Mouse (Mus musculus): ENCODE results near the gene Ankrd17. TPM values are rescaled to one million over a fixed set of nuclear protein-coding genes. Genes with fewer than 3 reads are reported as not detected.

The Ankrd17 gene
- total and polyA plus RNA-seq, 3 experiments, result 34.6 to 67.3 (median 35.0) TPM

DNA sequence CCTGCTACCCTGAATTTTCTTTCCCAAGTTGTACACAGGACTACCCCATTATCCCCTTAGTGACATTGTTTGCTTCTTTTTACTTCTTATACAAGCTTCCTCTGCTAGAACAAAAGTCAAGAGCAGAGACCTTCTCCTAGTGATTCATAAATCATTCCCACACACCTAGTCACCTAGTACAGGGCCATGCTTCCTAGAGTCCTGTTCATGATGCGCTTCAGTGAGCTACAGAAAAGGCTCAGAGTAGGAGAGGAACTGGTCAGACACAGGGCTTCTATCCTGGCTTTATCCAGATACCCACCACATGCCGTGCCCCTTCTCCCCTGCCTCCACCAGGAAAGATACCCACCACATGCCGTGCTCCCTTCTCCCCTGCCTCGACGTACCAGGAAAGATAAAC lies 187.3 kb downstream of the Ankrd17 start:
- TF ChIP-seq TCF12 (IDR thresholded peaks at IDR 0.05; ENCODE audit: low read depth, low read length), result no peak
- no peak for TF ChIP-seq POLR2A (IDR thresholded peaks at IDR 0.05; ENCODE audit: control insufficient read depth in 1 of 2, insufficient read depth in 1 of 2, low read depth in 1 of 2, low read length in 2 of 2, poor library complexity in 1 of 2)
- TF ChIP-seq CHD1 (IDR thresholded peaks at IDR 0.05; ENCODE audit: low read depth, low read length), result no peak
- no peak for TF ChIP-seq NELFE (IDR thresholded peaks at IDR 0.05; ENCODE audit: low read depth, low read length)
- no peak for TF ChIP-seq MYB (IDR thresholded peaks at IDR 0.05; ENCODE audit: low read depth, low read length)
- no peak for TF ChIP-seq ZC3H11A (IDR thresholded peaks at IDR 0.05; ENCODE audit: low read depth, low read length)
- TF ChIP-seq TBP (IDR thresholded peaks at IDR 0.05; ENCODE audit: low read depth, low read length), result no peak
- TF ChIP-seq NRF1 (IDR thresholded peaks at IDR 0.05; ENCODE audit: insufficient read depth, low read depth, low read length, poor library complexity, severe bottlenecking), result no peak
- no peak for TF ChIP-seq RAD21 (IDR thresholded peaks at IDR 0.05; ENCODE audit: low read depth, low read length)
- TF ChIP-seq ZNF384 (IDR thresholded peaks at IDR 0.05; ENCODE audit: low read depth, low read length), result no peak
- no peak for TF ChIP-seq MAFK (IDR thresholded peaks at IDR 0.05; ENCODE audit: borderline replicate concordance, low read depth, low read length)
- TF ChIP-seq SMC3 (IDR thresholded peaks at IDR 0.05; ENCODE audit: low read depth, low read length), result no peak
- no peak for DNase-seq (ENCODE audit: low read depth, low spot score)
- H3K9me3 ChIP-seq (replicated peaks; ENCODE audit: insufficient read depth, low read length), result no peaks in the 10 kb centered on the region
- H3K9ac ChIP-seq (ENCODE audit: control insufficient read depth, low read depth, low read length, poor library complexity, severe bottlenecking), result no peak overlapping the region
- no peak overlapping the region for H3K27ac ChIP-seq (ENCODE audit: control insufficient read depth, low read depth, low read length)
- H3K79me2 ChIP-seq (ENCODE audit: control insufficient read depth, insufficient read depth, low read length, poor library complexity), result no peaks in the 10 kb centered on the region
- no peaks in the 10 kb centered on the region for H3K4me1 ChIP-seq (ENCODE audit: control insufficient read depth in 1 of 2, insufficient read depth in 2 of 2, low read length in 2 of 2)
- H3K4me3 ChIP-seq (ENCODE audit: control insufficient read depth in 1 of 2, insufficient read depth in 1 of 2, low read depth in 2 of 2, low read length in 2 of 2), result no peak overlapping the region
- no peaks in the 10 kb centered on the region; a peak in 2 of 4 replicates for H3K27me3 ChIP-seq (ENCODE audit: control insufficient read depth in 1 of 2, insufficient read depth in 2 of 2, low read length in 2 of 2)
- H3K36me3 ChIP-seq (ENCODE audit: control insufficient read depth in 1 of 2, insufficient read depth in 2 of 2, low read length in 2 of 2), result no peaks in the 10 kb centered on the region

- Histone ChIP-seq H3K36me3 (ENCODE audit: control insufficient read depth in 1 of 2, insufficient read depth in 2 of 2, low read length in 2 of 2) (no peaks in the 10 kb centered on the region), H3K27me3 (ENCODE audit: control insufficient read depth in 1 of 2, insufficient read depth in 2 of 2, low read length in 2 of 2) (no peaks in the 10 kb centered on the region; a peak in 2 of 4 replicates), H3K27ac (ENCODE audit: control insufficient read depth, low read depth, low read length) (no peak overlapping the region), H3K4me3 (ENCODE audit: control insufficient read depth in 1 of 2, insufficient read depth in 1 of 2, low read depth in 2 of 2, low read length in 2 of 2) (no peak overlapping the region), H3K4me1 (ENCODE audit: control insufficient read depth in 1 of 2, insufficient read depth in 2 of 2, low read length in 2 of 2) (no peaks in the 10 kb centered on the region), H3K9me3 (replicated peaks; ENCODE audit: insufficient read depth, low read length) (no peaks in the 10 kb centered on the region), H3K9ac (ENCODE audit: control insufficient read depth, low read depth, low read length, poor library complexity, severe bottlenecking) (no peak overlapping the region), H3K79me2 (ENCODE audit: control insufficient read depth, insufficient read depth, low read length, poor library complexity) (no peaks in the 10 kb centered on the region)
- no peak for TF ChIP-seq TCF12 (IDR thresholded peaks at IDR 0.05; ENCODE audit: low read depth, low read length)
- no peak for TF ChIP-seq GATA1 (IDR thresholded peaks at IDR 0.05; ENCODE audit: low read depth, low read length)
- TF ChIP-seq ZMIZ1 (IDR thresholded peaks at IDR 0.05; ENCODE audit: low read depth, low read length), result no peak
- no peak for TF ChIP-seq SMC3 (IDR thresholded peaks at IDR 0.05; ENCODE audit: low read depth, low read length)
- no peak for TF ChIP-seq MEF2A (IDR thresholded peaks at IDR 0.05; ENCODE audit: extremely low read depth, insufficient replicate concordance, low read depth, low read length, poor library complexity, severe bottlenecking)
- TF ChIP-seq NELFE (IDR thresholded peaks at IDR 0.05; ENCODE audit: low read depth, low read length), result no peak
- no peak for TF ChIP-seq ETS1 (IDR thresholded peaks at IDR 0.05; ENCODE audit: low read depth, low read length)
- TF ChIP-seq BHLHE40 (IDR thresholded peaks at IDR 0.05; ENCODE audit: borderline replicate concordance, low read depth, low read length), result no peak
- TF ChIP-seq ZKSCAN1 (IDR thresholded peaks at IDR 0.05; ENCODE audit: low read depth, low read length), result no peak
- no peak for TF ChIP-seq CHD1 (IDR thresholded peaks at IDR 0.05; ENCODE audit: low read depth, low read length)
- no peak for TF ChIP-seq ZC3H11A (IDR thresholded peaks at IDR 0.05; ENCODE audit: low read depth, low read length)
- no peak for TF ChIP-seq CTCF (IDR thresholded peaks at IDR 0.05 in 2 of 3, conservative IDR thresholded peaks at IDR 0.05 in 1 of 3; ENCODE audit: control insufficient read depth in 1 of 3, insufficient read depth in 1 of 3, low read depth in 2 of 3, low read length in 3 of 3, poor library complexity in 1 of 3, severe bottlenecking in 1 of 3)
- no peak for TF ChIP-seq GABPA (IDR thresholded peaks at IDR 0.05; ENCODE audit: low read depth, low read length)
- no peak for TF ChIP-seq ELF1 (IDR thresholded peaks at IDR 0.05; ENCODE audit: low read depth, low read length)
- no peak for TF ChIP-seq MAFK (IDR thresholded peaks at IDR 0.05; ENCODE audit: borderline replicate concordance, low read depth, low read length)
- DNase-seq (ENCODE audit: low read depth, low spot score), result no peak
Observed at GRCm38 (mm10) chr5:90178116-90178515, 188.3 kb downstream of the Ankrd17 start.

Other genes starting within 250 kb of the Ankrd17 start
- gene Cox18, start 142.6 kb downstream of the Ankrd17 start, total RNA-seq (2012; rRNA removed), result 30.0 and 34.4 TPM in 2 replicates
- gene Cox18, start 142.6 kb downstream of the Ankrd17 start, polyA plus RNA-seq (2012; ENCODE audit: insufficient read depth in 1 of 2, insufficient read length in 2 of 2, low read depth in 1 of 2, low replicate concordance in 2 of 2, missing spikeins in 1 of 2), result 10 to 100 TPM in 1 of 2 experiments, not detected in 1; 77.0 TPM
- gene Gm9958, start 627 bp upstream of the Ankrd17 start, total RNA-seq (2012; rRNA removed), result 0.33 and 0.77 TPM in 2 replicates
- 1 to 10 TPM in 1 of 2 experiments, not detected in 1; 1.6 TPM for gene Gm9958, start 627 bp upstream of the Ankrd17 start, polyA plus RNA-seq (2012; ENCODE audit: insufficient read depth in 1 of 2, insufficient read length in 2 of 2, low read depth in 1 of 2, low replicate concordance in 2 of 2, missing spikeins in 1 of 2)
- not detected in 2 replicates for gene Alb, start 94.3 kb upstream of the Ankrd17 start, total RNA-seq (2012; rRNA removed)
- gene Alb, start 94.3 kb upstream of the Ankrd17 start, polyA plus RNA-seq (2012; ENCODE audit: insufficient read depth in 1 of 2, insufficient read length in 2 of 2, low read depth in 1 of 2, low replicate concordance in 2 of 2, missing spikeins in 1 of 2), result not detected
- 0.15 and 0.49 TPM in 2 replicates for gene Afp, start 124.2 kb upstream of the Ankrd17 start, total RNA-seq (2012; rRNA removed)
- gene Afp, start 124.2 kb upstream of the Ankrd17 start, polyA plus RNA-seq (2012; ENCODE audit: insufficient read depth in 1 of 2, insufficient read length in 2 of 2, low read depth in 1 of 2, low replicate concordance in 2 of 2, missing spikeins in 1 of 2), result under 1 TPM in 1 of 2 experiments, not detected in 1; 0.39 TPM
- gene Afm, start 152.4 kb upstream of the Ankrd17 start, total RNA-seq (2012; rRNA removed), result not detected in 2 replicates
- gene Afm, start 152.4 kb upstream of the Ankrd17 start, polyA plus RNA-seq (2012; ENCODE audit: insufficient read depth in 1 of 2, insufficient read length in 2 of 2, low read depth in 1 of 2, low replicate concordance in 2 of 2, missing spikeins in 1 of 2), result not detected
- gene 5830473C10Rik, start 194.5 kb upstream of the Ankrd17 start, total RNA-seq (2012; rRNA removed), result 4.9 and 5.9 TPM in 2 replicates
- gene 5830473C10Rik, start 194.5 kb upstream of the Ankrd17 start, polyA plus RNA-seq (2012; ENCODE audit: insufficient read depth in 1 of 2, insufficient read length in 2 of 2, low read depth in 1 of 2, low replicate concordance in 2 of 2, missing spikeins in 1 of 2), result 1 to 10 TPM in 1 of 2 experiments, not detected in 1; 9.3 TPM

All from MEL (cell line).